Mouse (Mus musculus): ENCODE measurements around the gene Gng7.

GRCm38 (mm10) chr10:81010851-81011250, 3.9 kb downstream of the Gng7 start:
- TF ChIP-seq CTCF (IDR thresholded peaks at IDR 0.05; ENCODE audit: insufficient read depth, low read length), result no peak
- no peak for TF ChIP-seq POLR2A (IDR thresholded peaks at IDR 0.05; ENCODE audit: borderline replicate concordance, extremely low read depth, low read depth, low read length)
